ENCODE assay signal across 19 mouse cellular contexts in the genomic region with DNA sequence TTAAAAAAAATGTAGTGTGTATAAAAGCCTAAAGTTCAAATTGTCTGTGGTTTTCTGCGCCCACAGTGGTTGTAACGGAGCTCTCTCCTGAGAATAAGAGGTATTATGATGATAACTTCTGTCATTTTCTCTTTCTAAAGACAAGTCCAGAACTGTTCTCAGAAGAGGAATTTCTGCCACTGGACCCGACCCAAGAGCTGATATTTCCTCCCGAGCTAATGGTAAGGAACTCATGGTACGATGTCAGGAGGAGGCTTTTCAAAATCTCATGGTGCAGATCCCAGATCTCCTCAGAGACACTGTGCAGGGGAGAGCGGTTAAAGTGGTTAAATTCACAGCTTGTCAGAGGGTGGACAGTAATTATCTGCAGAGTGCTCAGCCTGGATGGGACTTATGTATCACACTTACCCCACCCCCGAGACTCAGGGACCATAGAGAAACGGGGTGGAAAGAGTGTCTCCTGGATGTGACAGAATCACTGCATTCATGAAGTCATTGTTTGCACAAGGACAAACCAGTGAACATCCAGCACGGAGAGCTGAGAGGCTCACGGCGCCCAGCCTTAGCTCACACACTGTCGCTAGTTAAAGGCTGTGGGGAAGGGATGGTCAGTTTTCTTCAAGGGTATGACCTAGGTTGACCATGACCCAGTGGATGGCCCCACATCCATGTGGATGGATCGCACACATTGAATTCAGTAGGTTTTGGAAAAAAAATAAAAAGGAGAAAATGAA. TPM values are rescaled to one million over a fixed set of nuclear protein-coding genes. Genes with fewer than 3 reads are reported as not detected.
DNase-seq lines count a peak whose midpoint lies in the region; ATAC-seq and TF ChIP-seq lines count a peak whose summit lies in the region.
"Had no signal": no experiment of that assay in that cellular context is flagged by ENCODE, and none has a peak within 500 bp of the region (broad histone marks: within the 10 kb centered on the region; RNA-seq: fewer than 3 reads in every experiment).

No protein-coding gene starts in this region.

- H3K9ac ChIP-seq in heart, embryonic 13.5 days: no peak overlapping the region
- H3K9ac ChIP-seq in intestine, embryonic 14.5 days (ENCODE audit: low read length): no peak overlapping the region
- H3K9ac ChIP-seq in intestine, embryonic 16.5 days (ENCODE audit: low read depth, low read length): no peak overlapping the region
- H3K9ac ChIP-seq in lung, postnatal 0 days (replicated peaks; ENCODE audit: low read depth): no peak overlapping the region
- H3K9ac ChIP-seq: limb, embryonic 12.5 days; liver, embryonic 15.5 days; stomach, embryonic 15.5 days had no signal

- H3K27me3 ChIP-seq in heart, embryonic 13.5 days (replicated peaks): no peaks in the 10 kb centered on the region
- H3K27me3 ChIP-seq in intestine, embryonic 14.5 days (replicated peaks; ENCODE audit: control insufficient read depth, insufficient read depth, low read length): no peaks in the 10 kb centered on the region
- H3K27me3 ChIP-seq in intestine, embryonic 16.5 days (replicated peaks; ENCODE audit: control insufficient read depth, insufficient read depth, low read length): no peaks in the 10 kb centered on the region
- H3K27me3 ChIP-seq in lung, postnatal 0 days (replicated peaks; ENCODE audit: insufficient read depth, low read length): no peaks in the 10 kb centered on the region
- H3K27me3 ChIP-seq: limb, embryonic 12.5 days; liver, embryonic 15.5 days; stomach, embryonic 15.5 days had no signal

- DNase-seq in heart, postnatal 36 days: no peak
- DNase-seq in intestine, embryonic 14.5 days (ENCODE audit: low spot score): no peak
- peak; percentile 27 for DNase-seq in lung, postnatal 0 days (ENCODE audit: low spot score)
- DNase-seq in lung, adult 18-20 months: no peak
- DNase-seq: kidney, adult 11 months; kidney, postnatal 25 days; layer of hippocampus, adult 9-11 months; spleen, adult 18-20 months had no signal

- intact Hi-C loops in heart, postnatal 36 days (cut with DNase I): no loop called here

- TF ChIP-seq EP300 in lung, postnatal 0 days (IDR thresholded peaks at IDR 0.05): no peak

- 66% methylated on average over 13 of the region's 13 CpGs for WGBS in heart, embryonic 13.5 days
- WGBS in intestine, embryonic 14.5 days: 67% methylated on average over 13 of the region's 13 CpGs
- 68% methylated on average over 13 of the region's 13 CpGs for WGBS in intestine, embryonic 16.5 days
- 49% methylated on average over 13 of the region's 13 CpGs for WGBS in lung, postnatal 0 days
- 50% methylated on average over 13 of the region's 13 CpGs for WGBS in olfactory bulb, adult 2 months

- no peak for TF ChIP-seq CTCF in lung, postnatal 0 days (IDR thresholded peaks at IDR 0.05)
- no peak for TF ChIP-seq CTCF in olfactory bulb, adult 2 months (IDR thresholded peaks at IDR 0.05; ENCODE audit: insufficient read depth, low read depth, low read length)

- H3K4me3 ChIP-seq in heart, embryonic 13.5 days: no peak overlapping the region
- H3K4me3 ChIP-seq in intestine, embryonic 14.5 days (ENCODE audit: low read depth, low read length): no peak overlapping the region
- H3K4me3 ChIP-seq in intestine, embryonic 16.5 days (ENCODE audit: low read length): no peak overlapping the region
- no peak overlapping the region for H3K4me3 ChIP-seq in lung, postnatal 0 days (ENCODE audit: low read depth, low read length)
- no peak overlapping the region; the same call in 1 of the 2 replicates for H3K4me3 ChIP-seq in olfactory bulb, adult 2 months (ENCODE audit: insufficient read depth, low read depth, low read length)
- H3K4me3 ChIP-seq: erythroblast, embryonic 14.5 days; limb, embryonic 12.5 days; liver, embryonic 15.5 days; megakaryocyte, embryonic 14.5 days; stomach, embryonic 15.5 days had no signal

- TF ChIP-seq POLR2A in olfactory bulb, adult 2 months (IDR thresholded peaks at IDR 0.05; ENCODE audit: insufficient read depth, low read depth, low read length): no peak

- H3K4me2 ChIP-seq in heart, embryonic 13.5 days: peak overlapping the region; percentile 36
- peak overlapping the region; percentile 18; the same call in 1 of the 2 replicates for H3K4me2 ChIP-seq in intestine, embryonic 14.5 days (ENCODE audit: low read length)
- no peak overlapping the region for H3K4me2 ChIP-seq in intestine, embryonic 16.5 days (ENCODE audit: low read depth, low read length)
- peak overlapping the region; percentile 11; the same call in 1 of the 2 replicates for H3K4me2 ChIP-seq in lung, postnatal 0 days (replicated peaks; ENCODE audit: low read depth, low read length)
- H3K4me2 ChIP-seq: limb, embryonic 12.5 days; liver, embryonic 15.5 days; stomach, embryonic 15.5 days had no signal

- no peaks in the 10 kb centered on the region for H3K36me3 ChIP-seq in heart, embryonic 13.5 days
- H3K36me3 ChIP-seq in intestine, embryonic 14.5 days (ENCODE audit: control insufficient read depth, insufficient read depth, low read length): no peaks in the 10 kb centered on the region
- no peaks in the 10 kb centered on the region for H3K36me3 ChIP-seq in intestine, embryonic 16.5 days (ENCODE audit: control insufficient read depth, insufficient read depth, low read length)
- no peaks in the 10 kb centered on the region for H3K36me3 ChIP-seq in lung, postnatal 0 days (ENCODE audit: insufficient read depth, low read length)
- H3K36me3 ChIP-seq: limb, embryonic 12.5 days; liver, embryonic 15.5 days; stomach, embryonic 15.5 days had no signal

- H3K9me3 ChIP-seq in heart, embryonic 13.5 days: no peaks in the 10 kb centered on the region
- no peaks in the 10 kb centered on the region for H3K9me3 ChIP-seq in intestine, embryonic 14.5 days (ENCODE audit: control insufficient read depth, low read length)
- no peaks in the 10 kb centered on the region for H3K9me3 ChIP-seq in intestine, embryonic 16.5 days (ENCODE audit: control insufficient read depth, low read length)
- no peaks in the 10 kb centered on the region for H3K9me3 ChIP-seq in lung, postnatal 0 days (ENCODE audit: low read length)
- H3K9me3 ChIP-seq: limb, embryonic 12.5 days; liver, embryonic 15.5 days; stomach, embryonic 15.5 days had no signal

- no peak; the same call in 1 of the 2 replicates for ATAC-seq in heart, embryonic 13.5 days (ENCODE audit: extremely low read depth, insufficient number of reproducible peaks, low FRiP score, low TSS enrichment)
- ATAC-seq in intestine, embryonic 14.5 days (replicated peaks; ENCODE audit: low FRiP score, low TSS enrichment, low read depth): no peak
- ATAC-seq in intestine, embryonic 16.5 days: no peak
- peak; percentile 73 for ATAC-seq in lung, postnatal 0 days
- ATAC-seq: forebrain, embryonic 14.5 days had no signal

- peaks cover 5% of the 10 kb centered on the region; the same call in 1 of the 2 replicates for H3K4me1 ChIP-seq in heart, embryonic 13.5 days
- H3K4me1 ChIP-seq in intestine, embryonic 14.5 days (replicated peaks; ENCODE audit: control insufficient read depth, insufficient read depth, low read length): 0 out of 2 replicates have a peak, but pooled peaks cover 3% of the 10 kb centered on the region
- no peaks in the 10 kb centered on the region for H3K4me1 ChIP-seq in intestine, embryonic 16.5 days (ENCODE audit: control insufficient read depth, insufficient read depth, low read length)
- H3K4me1 ChIP-seq in lung, postnatal 0 days (ENCODE audit: insufficient read depth, low read depth, low read length): no peaks in the 10 kb centered on the region
- H3K4me1 ChIP-seq in olfactory bulb, adult 2 months (ENCODE audit: control insufficient read depth, insufficient read depth, low read length): peaks cover 7% of the 10 kb centered on the region
- H3K4me1 ChIP-seq: limb, embryonic 12.5 days; liver, embryonic 15.5 days; megakaryocyte, embryonic 14.5 days; stomach, embryonic 15.5 days had no signal

- 0 out of 2 replicates have a peak overlapping the region, but pooled peaks have one; percentile 20 for H3K27ac ChIP-seq in heart, embryonic 13.5 days (replicated peaks)
- H3K27ac ChIP-seq in intestine, embryonic 14.5 days (ENCODE audit: low read depth): no peak overlapping the region
- no peak overlapping the region for H3K27ac ChIP-seq in intestine, embryonic 16.5 days (ENCODE audit: low read length)
- no peak overlapping the region for H3K27ac ChIP-seq in lung, postnatal 0 days (ENCODE audit: low read length)
- peak overlapping the region; percentile 60 for H3K27ac ChIP-seq in olfactory bulb, adult 2 months (ENCODE audit: insufficient read depth, low read depth, low read length)
- H3K27ac ChIP-seq: limb, embryonic 12.5 days; liver, embryonic 15.5 days; stomach, embryonic 15.5 days had no signal

RNA-seq across cellular contexts. Expression of a gene that starts 26.5 kb away (rescaled TPM):
- 0.41 and 0.43 TPM in 2 replicates for polyA plus RNA-seq in heart, embryonic 13.5 days (2015; fragmentation: Nextera tagmentation; extraction: Ambion mirVana)
- total RNA-seq in heart, postnatal 36 days (2021): 10 to 100 TPM; 10.4 to 13.0 TPM
- 0.05 and 0.13 TPM in 2 replicates for polyA plus RNA-seq in intestine, embryonic 14.5 days (2014; fragmentation: Nextera tagmentation; extraction: Ambion mirVana)
- polyA plus RNA-seq in intestine, embryonic 16.5 days (2015; fragmentation: Nextera tagmentation; extraction: Ambion mirVana): 0.04 and 0.16 TPM in 2 replicates
- polyA plus RNA-seq in lung, postnatal 0 days (2015; fragmentation: Nextera tagmentation; extraction: Ambion mirVana): 1.8 and 2.4 TPM in 2 replicates
- not detected in 2 replicates for polyA plus RNA-seq in olfactory bulb, adult 2 months (2012; ENCODE audit: insufficient read depth, insufficient read length, low replicate concordance, missing spikeins)
- polyA plus RNA-seq: erythroblast, embryonic 14.5 days had no signal

RNA-seq across cellular contexts. Expression of a gene that starts 37.5 kb away (rescaled TPM):
- polyA plus RNA-seq in heart, embryonic 13.5 days (2015; fragmentation: Nextera tagmentation; extraction: Ambion mirVana): 8.7 and 9.8 TPM in 2 replicates
- total RNA-seq in heart, postnatal 36 days (2021): 1 to 10 TPM; 4.9 to 7.2 TPM
- 12.9 and 14.2 TPM in 2 replicates for polyA plus RNA-seq in intestine, embryonic 14.5 days (2014; fragmentation: Nextera tagmentation; extraction: Ambion mirVana)
- 8.6 and 9.0 TPM in 2 replicates for polyA plus RNA-seq in intestine, embryonic 16.5 days (2015; fragmentation: Nextera tagmentation; extraction: Ambion mirVana)
- 12.9 and 13.6 TPM in 2 replicates for polyA plus RNA-seq in lung, postnatal 0 days (2015; fragmentation: Nextera tagmentation; extraction: Ambion mirVana)
- polyA plus RNA-seq in olfactory bulb, adult 2 months (2012; ENCODE audit: insufficient read depth, insufficient read length, low replicate concordance, missing spikeins): not detected in 2 replicates

RNA-seq across cellular contexts. Expression of a gene that starts 56.7 kb away (rescaled TPM):
- 0.04 and 0.15 TPM in 2 replicates for polyA plus RNA-seq in heart, embryonic 13.5 days (2015; fragmentation: Nextera tagmentation; extraction: Ambion mirVana)
- total RNA-seq in heart, postnatal 36 days (2021): under 1 TPM; 0.79 to 0.86 TPM
- 0.42 and 0.46 TPM in 2 replicates for polyA plus RNA-seq in intestine, embryonic 14.5 days (2014; fragmentation: Nextera tagmentation; extraction: Ambion mirVana)
- 0.50 and 0.68 TPM in 2 replicates for polyA plus RNA-seq in intestine, embryonic 16.5 days (2015; fragmentation: Nextera tagmentation; extraction: Ambion mirVana)
- 9.4 and 9.9 TPM in 2 replicates for polyA plus RNA-seq in lung, postnatal 0 days (2015; fragmentation: Nextera tagmentation; extraction: Ambion mirVana)
- not detected in 2 replicates for polyA plus RNA-seq in olfactory bulb, adult 2 months (2012; ENCODE audit: insufficient read depth, insufficient read length, low replicate concordance, missing spikeins)
- total RNA-seq: midbrain, postnatal 0 days had no signal
- polyA plus RNA-seq: erythroblast, embryonic 14.5 days; neural tube, embryonic 11.5 days had no signal

Comparison
In these comparisons a context has a peak if more than half of its experiments do, and no peak if none do; other contexts are left out.
1. H3K27ac ChIP-seq: peak in heart, embryonic 13.5 days (single experiment) and olfactory bulb, adult 2 months (single experiment); none in intestine, embryonic 14.5 days (single experiment), intestine, embryonic 16.5 days (single experiment) and lung, postnatal 0 days (single experiment).